Mouse (Mus musculus) T-helper 17 cell (primary cell): Measurements from ENCODE around the gene Tdp1.

Experiments used
- in situ Hi-C, 2 experiments: fragments of 300-600 bp; cut with MboI, MseI; formaldehyde crosslinking; loops; 1 replicate in 1 of 2; 2 replicates in 1 of 2; pipeline ENCODE4 v1.15.1; 2025; ENCODE audit warnings: high pct_unique_total_duplicates in 2 of 2

Tdp1 gene

GRCm38 (mm10) chr12:99884269-99885261 is at the start of gene Tdp1, which contains the start of gene Efcab11:
Gene Tdp1 (plus strand): TSS chr12:99884517.
Gene Efcab11 (minus strand): TSS chr12:99884439.
- in situ Hi-C loops, result loop anchor here in 1 of 2 experiments (10.0 kb wide), 1 partner anchor 490 kb away; no protein-coding TSS in a partner anchor

GRCm38 (mm10) chr12:99836404-99837131 is 47.7 kb upstream of the Tdp1 start:
- in situ Hi-C loops, result loop anchor here (10.0 to 25.0 kb wide), 2 partner anchors 749 to 752 kb away; no protein-coding TSS in a partner anchor

GRCm38 (mm10) chr12:99837528-99837927 is 46.8 kb upstream of the Tdp1 start:
- in situ Hi-C loops, result loop anchor here (10.0 to 25.0 kb wide), 2 partner anchors 750 to 753 kb away; no protein-coding TSS in a partner anchor

GRCm38 (mm10) chr12:99838109-99838508 is 46.2 kb upstream of the Tdp1 start:
- in situ Hi-C loops, result loop anchor here (10.0 to 25.0 kb wide), 2 partner anchors 751 to 753 kb away; no protein-coding TSS in a partner anchor

- in situ Hi-C loops, result loop anchor here (10.0 to 25.0 kb wide), 2 partner anchors 751 to 754 kb away; no protein-coding TSS in a partner anchor
These were observed 45.6 kb upstream of the Tdp1 start for GRCm38 (mm10) chr12:99838703-99839102.

GRCm38 (mm10) chr12:99844951-99845350 is 39.4 kb upstream of the Tdp1 start:
- in situ Hi-C loops, result loop anchor here in 1 of 2 experiments (25.0 kb wide), 1 partner anchor 758 kb away; no protein-coding TSS in a partner anchor

GRCm38 (mm10) chr12:99849996-99850395 is 34.3 kb upstream of the Tdp1 start:
- in situ Hi-C loops, result loop anchor here in 1 of 2 experiments (25.0 kb wide), 1 partner anchor 763 kb away; no protein-coding TSS in a partner anchor

- in situ Hi-C loops, result no loop called here
These were observed 30.7 kb upstream of the Tdp1 start for GRCm38 (mm10) chr12:99853323-99854258.

GRCm38 (mm10) chr12:99856011-99856410 is 28.3 kb upstream of the Tdp1 start:
- in situ Hi-C loops, result no loop called here

- in situ Hi-C loops, result no loop called here
These were observed 25.7 kb upstream of the Tdp1 start for GRCm38 (mm10) chr12:99858664-99859063.

GRCm38 (mm10) chr12:99859391-99860100 is 24.8 kb upstream of the Tdp1 start:
- in situ Hi-C loops, result no loop called here

- in situ Hi-C loops, result no loop called here
These were observed 23.3 kb upstream of the Tdp1 start for GRCm38 (mm10) chr12:99860981-99861380.

- in situ Hi-C loops, result no loop called here
These were observed 19.7 kb upstream of the Tdp1 start for GRCm38 (mm10) chr12:99864613-99865012.

GRCm38 (mm10) chr12:99868821-99869220 is 15.5 kb upstream of the Tdp1 start:
- in situ Hi-C loops, result no loop called here

- in situ Hi-C loops, result no loop called here
These were observed 10.9 kb upstream of the Tdp1 start for GRCm38 (mm10) chr12:99873443-99873842.

GRCm38 (mm10) chr12:99874609-99875008 is 9.7 kb upstream of the Tdp1 start:
- in situ Hi-C loops, result no loop called here

GRCm38 (mm10) chr12:99883000-99883712 is 1.2 kb upstream of the Tdp1 start:
- in situ Hi-C loops, result loop anchor here in 1 of 2 experiments (10.0 kb wide), 1 partner anchor 488 kb away; no protein-coding TSS in a partner anchor

- in situ Hi-C loops, result loop anchor here in 1 of 2 experiments (10.0 kb wide), 1 partner anchor 489 kb away; no protein-coding TSS in a partner anchor
These were observed 608 bp upstream of the Tdp1 start for GRCm38 (mm10) chr12:99883713-99884105.
